Mouse (Mus musculus) stomach, postnatal 0 days (tissue): Measurements from ENCODE around the gene Smoc1. TPM values are rescaled to one million over a fixed set of nuclear protein-coding genes. Genes with fewer than 3 reads are reported as not detected.

Experiments used
- ATAC-seq: fragments of 200-750 bp; cut with Nextera tagmentation; 2 replicates; pipeline ENCODE4 v1.8.0; 2017; ENCODE audit not compliant: low FRiP score, low TSS enrichment
- DNase-seq: peaks from one replicate; pipeline ENCODE4 v3.0.0-alpha.2; 2016; ENCODE audit warnings: low spot score
- H3K27ac ChIP-seq: fragments of 300-500 bp; sonication (generic); replicated peaks from 2 replicates; pipeline ENCODE4 v1.5.1; 2014; ENCODE audit warnings: mild to moderate bottlenecking, control low read depth
- H3K27me3 ChIP-seq: fragments of 300-500 bp; sonication (generic); 2 replicates; pipeline ENCODE4 v1.6.1; 2014; ENCODE audit warnings: low read length; ENCODE audit not compliant: control insufficient read depth, insufficient read depth
- H3K36me3 ChIP-seq: fragments of 300-500 bp; sonication (generic); 2 replicates; pipeline ENCODE4 v1.6.1; 2014; ENCODE audit warnings: low read length, mixed read lengths; ENCODE audit not compliant: control insufficient read depth, insufficient read depth
- H3K4me1 ChIP-seq: fragments of 300-500 bp; sonication (generic); replicated peaks from 2 replicates; pipeline ENCODE4 v1.6.1; 2014; ENCODE audit warnings: antibody characterized with exemption; ENCODE audit not compliant: control insufficient read depth, insufficient read depth
- H3K4me2 ChIP-seq: fragments of 300-500 bp; sonication (generic); replicated peaks from 2 replicates; pipeline ENCODE4 v1.6.1; 2014; ENCODE audit warnings: low read depth, mild to moderate bottlenecking, control low read depth, moderate library complexity
- H3K4me3 ChIP-seq: fragments of 300-500 bp; sonication (generic); 2 replicates; pipeline ENCODE4 v1.5.1; 2014; ENCODE audit warnings: low read depth, low read length, control low read depth
- H3K9ac ChIP-seq: fragments of 300-500 bp; sonication (generic); 2 replicates; pipeline ENCODE4 v1.6.1; 2014; ENCODE audit warnings: mild to moderate bottlenecking, low read length, control low read depth, mixed read lengths
- H3K9me3 ChIP-seq: fragments of 300-500 bp; sonication (generic); 2 replicates; pipeline ENCODE4 v1.6.1; 2016; ENCODE audit warnings: low read length; ENCODE audit not compliant: control insufficient read depth
- CTCF ChIP-seq: IDR thresholded peaks from 2 replicates; pipeline ENCODE4 v1.5.1; 2016; ENCODE audit warnings: antibody characterized with exemption, low read depth, mild to moderate bottlenecking, moderate library complexity
- EP300 ChIP-seq: optimal IDR thresholded peaks from 2 replicates; pipeline ENCODE3; 2016; ENCODE audit warnings: antibody characterized with exemption
- WGBS: fragments of 180-500 bp; shearing (Covaris S2); extraction: QIAGEN DNeasy Blood & Tissue Kit; methylation state at CpG from one replicate; pipeline ENCODE4 v1.1.7; 2014; 5-methylcytosine and 5-hydroxymethylcytosine counted together
- polyA plus RNA-seq: library from polyadenylated mRNA; unstranded; fragments of >200 nt; fragmentation: Nextera tagmentation; extraction: Ambion mirVana; gene quantifications from 2 replicates; pipeline ENCODE4 v1.2.1, GENCODE M21; 2015

Gene Smoc1
- polyA plus RNA-seq, 1 experiment from 2014 or later = 0.65 TPM

- H3K4me2 ChIP-seq = no peak overlapping the region
- no peak overlapping the region for H3K4me3 ChIP-seq
- H3K27me3 ChIP-seq = no peaks in the 10 kb centered on the region
- WGBS = 61% methylated on average over 4 of the region's 4 CpGs
- no peak for DNase-seq
- no peak overlapping the region for H3K27ac ChIP-seq
- TF ChIP-seq EP300 = no peak
- TF ChIP-seq CTCF = no peak
- H3K9ac ChIP-seq = no peak overlapping the region
- ATAC-seq = no peak
- H3K9me3 ChIP-seq = no peaks in the 10 kb centered on the region
- H3K36me3 ChIP-seq = no peaks in the 10 kb centered on the region
- no peaks in the 10 kb centered on the region for H3K4me1 ChIP-seq
Measured at GRCm38 (mm10) chr12:81133055-81133665, 106.6 kb downstream of the Smoc1 start.

GRCm38 (mm10) chr12:81138217-81138616 is 111.6 kb downstream of the Smoc1 start:
- TF ChIP-seq CTCF = no peak
- TF ChIP-seq EP300 = no peak
- Histone ChIP-seq H3K27me3 (no peaks in the 10 kb centered on the region), H3K9ac (no peak overlapping the region), H3K9me3 (no peaks in the 10 kb centered on the region), H3K4me1 (no peaks in the 10 kb centered on the region), H3K4me2 (no peak overlapping the region), H3K36me3 (no peaks in the 10 kb centered on the region), H3K4me3 (no peak overlapping the region), H3K27ac (no peak overlapping the region)
- WGBS = 84% methylated on average over 6 of the region's 6 CpGs
- no peak for DNase-seq
- no peak for ATAC-seq

GRCm38 (mm10) chr12:81139463-81139862 is 112.9 kb downstream of the Smoc1 start:
- no peak overlapping the region for H3K9ac ChIP-seq
- no peak overlapping the region for H3K4me2 ChIP-seq
- no peak for TF ChIP-seq EP300
- no peak for TF ChIP-seq CTCF
- 90% methylated on average over 6 of the region's 6 CpGs for WGBS
- no peaks in the 10 kb centered on the region for H3K36me3 ChIP-seq
- no peaks in the 10 kb centered on the region for H3K9me3 ChIP-seq
- DNase-seq (no peak), ATAC-seq (no peak)
- H3K27ac ChIP-seq = no peak overlapping the region
- no peaks in the 10 kb centered on the region for H3K27me3 ChIP-seq
- no peaks in the 10 kb centered on the region for H3K4me1 ChIP-seq
- no peak overlapping the region for H3K4me3 ChIP-seq

GRCm38 (mm10) chr12:81140594-81141328 is 114.2 kb downstream of the Smoc1 start:
- Histone ChIP-seq H3K4me1 (no peaks in the 10 kb centered on the region), H3K4me2 (no peak overlapping the region), H3K9ac (no peak overlapping the region), H3K27ac (no peak overlapping the region), H3K4me3 (no peak overlapping the region), H3K9me3 (no peaks in the 10 kb centered on the region), H3K36me3 (no peaks in the 10 kb centered on the region), H3K27me3 (no peaks in the 10 kb centered on the region)
- ATAC-seq (0 out of 2 replicates have a peak, but pooled peaks have one; percentile 10), DNase-seq (no peak)
- 50% methylated on average over 9 of the region's 9 CpGs for WGBS
- TF ChIP-seq EP300 = no peak
- TF ChIP-seq CTCF = no peak

- 48% methylated on average over 7 of the region's 7 CpGs for WGBS
- Histone ChIP-seq H3K4me1 (no peaks in the 10 kb centered on the region), H3K4me2 (no peak overlapping the region), H3K9ac (no peak overlapping the region), H3K27me3 (no peaks in the 10 kb centered on the region), H3K36me3 (no peaks in the 10 kb centered on the region), H3K9me3 (no peaks in the 10 kb centered on the region), H3K4me3 (no peak overlapping the region), H3K27ac (no peak overlapping the region)
- DNase-seq (no peak), ATAC-seq (peak; percentile 32; the same call in 1 of the 2 replicates)
- TF ChIP-seq EP300 (no peak), CTCF (no peak)
Measured at GRCm38 (mm10) chr12:81141329-81141711, 114.7 kb downstream of the Smoc1 start.

GRCm38 (mm10) chr12:81142231-81142630 is 115.6 kb downstream of the Smoc1 start:
- H3K9ac ChIP-seq = no peak overlapping the region
- H3K4me3 ChIP-seq = no peak overlapping the region
- WGBS = 81% methylated on average over 3 of the region's 3 CpGs
- no peak for ATAC-seq
- DNase-seq = no peak
- H3K4me1 ChIP-seq = no peaks in the 10 kb centered on the region
- no peaks in the 10 kb centered on the region for H3K27me3 ChIP-seq
- H3K27ac ChIP-seq = no peak overlapping the region
- no peak for TF ChIP-seq EP300
- TF ChIP-seq CTCF = no peak
- no peak overlapping the region for H3K4me2 ChIP-seq
- H3K9me3 ChIP-seq = no peaks in the 10 kb centered on the region
- no peaks in the 10 kb centered on the region for H3K36me3 ChIP-seq
